Mouse (Mus musculus) bone marrow, adult 2 months (tissue): Measurements from ENCODE around the gene Gm7102.

Source experiments
- CTCF ChIP-seq: fragments of 200-500 bp; IDR thresholded peaks from 2 replicates; pipeline ENCODE4 v1.5.1; 2011; ENCODE audit warnings: low read length, control low read depth; ENCODE audit not compliant: control insufficient read depth, insufficient read depth
- POLR2A ChIP-seq: fragments of 200-500 bp; IDR thresholded peaks from 2 replicates; pipeline ENCODE4 v1.6.1; 2011; ENCODE audit warnings: low read depth, mild to moderate bottlenecking, control low read depth, low read length, borderline replicate concordance; ENCODE audit not compliant: control insufficient read depth

GRCm38 (mm10) chr19:61223706-61224328 is 47.7 kb upstream of the Gm7102 start:
- TF ChIP-seq POLR2A: no peak
- TF ChIP-seq CTCF: no peak
